Mouse (Mus musculus) spleen, embryonic (tissue): Measurements from ENCODE around the gene Fdxr.

Source experiments
- CTCF ChIA-PET: fragments of 350-600 bp; sonication (Branson Sonifier 250); formaldehyde crosslinking; loops from one replicate; lab custom pipeline; 2022; lab: Charles Lee

The Fdxr gene

GRCm38 (mm10) chr11:115244840-115245239 lies 32.0 kb downstream of the Fdxr start:
- CTCF ChIA-PET, result no interaction called here

- CTCF ChIA-PET, result no interaction called here
Measured at GRCm38 (mm10) chr11:115243783-115244182, 33.1 kb downstream of the Fdxr start.

- CTCF ChIA-PET, result no interaction called here
Measured at GRCm38 (mm10) chr11:115242746-115243145, 34.1 kb downstream of the Fdxr start.

GRCm38 (mm10) chr11:115241402-115241801 lies 35.4 kb downstream of the Fdxr start:
- CTCF ChIA-PET, result no interaction called here

GRCm38 (mm10) chr11:115236570-115236969 lies 40.3 kb downstream of the Fdxr start:
- CTCF ChIA-PET, result no interaction called here

- CTCF ChIA-PET, result interaction anchor here (0.7 kb wide), 1 partner anchor 9 kb away, joined by 3 read pairs; no protein-coding TSS in a partner anchor
Measured at GRCm38 (mm10) chr11:115234320-115235044, 42.4 kb downstream of the Fdxr start.

- CTCF ChIA-PET, result no interaction called here
Measured at GRCm38 (mm10) chr11:115233526-115234290, 43.1 kb downstream of the Fdxr start.

- CTCF ChIA-PET, result no interaction called here
Measured at GRCm38 (mm10) chr11:115232889-115233288, 44.0 kb downstream of the Fdxr start.

- CTCF ChIA-PET, result interaction anchor here (0.6 kb wide), 1 partner anchor 92 kb away, joined by 5 read pairs; no protein-coding TSS in a partner anchor
Measured at GRCm38 (mm10) chr11:115231924-115232323, 44.9 kb downstream of the Fdxr start.

- CTCF ChIA-PET, result interaction anchor here (0.6 kb wide), 2 partner anchors 29 to 92 kb away, joined by 5 read pairs; no protein-coding TSS in a partner anchor
Measured at GRCm38 (mm10) chr11:115231168-115231915, 45.5 kb downstream of the Fdxr start.

GRCm38 (mm10) chr11:115229021-115229930 lies 47.6 kb downstream of the Fdxr start:
- CTCF ChIA-PET, result interaction anchor here (0.7 kb wide), 1 partner anchor 41 kb away, joined by 3 read pairs; no protein-coding TSS in a partner anchor

- CTCF ChIA-PET, result interaction anchor here (0.7 kb wide), 1 partner anchor 40 kb away, joined by 3 read pairs; no protein-coding TSS in a partner anchor
Measured at GRCm38 (mm10) chr11:115228430-115228829, 48.4 kb downstream of the Fdxr start.

GRCm38 (mm10) chr11:115227640-115228039 lies 49.2 kb downstream of the Fdxr start:
- CTCF ChIA-PET, result no interaction called here

- CTCF ChIA-PET, result interaction anchor here (0.6 to 0.7 kb wide), 2 partner anchors 15 to 1771 kb away, joined by 4 to 6 read pairs; no protein-coding TSS in a partner anchor
Measured at GRCm38 (mm10) chr11:115226811-115227491, 49.9 kb downstream of the Fdxr start.

- CTCF ChIA-PET, result interaction anchor here (0.6 kb wide), 1 partner anchor 10 kb away, joined by 3 read pairs; no protein-coding TSS in a partner anchor
Measured at GRCm38 (mm10) chr11:115225301-115225700, 51.5 kb downstream of the Fdxr start.

GRCm38 (mm10) chr11:115224889-115225288 lies 52.0 kb downstream of the Fdxr start:
- CTCF ChIA-PET, result interaction anchor here (1.2 kb wide), 1 partner anchor 20 kb away, joined by 4 read pairs; no protein-coding TSS in a partner anchor

GRCm38 (mm10) chr11:115223877-115224276 lies 53.0 kb downstream of the Fdxr start:
- CTCF ChIA-PET, result interaction anchor here (1.2 kb wide), 1 partner anchor 19 kb away, joined by 4 read pairs; no protein-coding TSS in a partner anchor

- CTCF ChIA-PET, result interaction anchor here (1.2 kb wide), 1 partner anchor 19 kb away, joined by 4 read pairs; no protein-coding TSS in a partner anchor
Measured at GRCm38 (mm10) chr11:115223451-115223850, 53.4 kb downstream of the Fdxr start.

- CTCF ChIA-PET, result no interaction called here
Measured at GRCm38 (mm10) chr11:115222570-115222969, 54.3 kb downstream of the Fdxr start.

- CTCF ChIA-PET, result no interaction called here
Measured at GRCm38 (mm10) chr11:115222077-115222476, 54.8 kb downstream of the Fdxr start.
